Mouse (Mus musculus): ENCODE data around the gene Barhl2. TPM values are rescaled to one million over a fixed set of nuclear protein-coding genes. Genes with fewer than 3 reads are reported as not detected.
A peak's percentile ranks its signal among the peaks of the same experiment; 100 is the strongest.

Gene Barhl2
- polyA plus RNA-seq, 1 experiment from 2014 or later: 6.2 TPM

GRCm38 (mm10) chr5:106453181-106453885 is 4.6 kb downstream of the Barhl2 start:
- H3K9ac ChIP-seq: peak overlapping the region; percentile 59; the same call in 1 of the 2 replicates
- peak overlapping the region; percentile 38 for H3K4me3 ChIP-seq (replicated peaks)
- H3K4me2 ChIP-seq: peak overlapping the region; percentile 47
- peak; percentile 39 for ATAC-seq (ENCODE audit: low FRiP score)
- H3K27ac ChIP-seq: peak overlapping the region; percentile 80
- WGBS: under 1% methylated on average over 40 of the region's 45 CpGs
- H3K4me1 ChIP-seq: peaks cover 36% of the 10 kb centered on the region
- H3K36me3 ChIP-seq (replicated peaks): no peaks in the 10 kb centered on the region
- no peaks in the 10 kb centered on the region for H3K9me3 ChIP-seq
- H3K27me3 ChIP-seq: peaks cover 92% of the 10 kb centered on the region

DNA sequence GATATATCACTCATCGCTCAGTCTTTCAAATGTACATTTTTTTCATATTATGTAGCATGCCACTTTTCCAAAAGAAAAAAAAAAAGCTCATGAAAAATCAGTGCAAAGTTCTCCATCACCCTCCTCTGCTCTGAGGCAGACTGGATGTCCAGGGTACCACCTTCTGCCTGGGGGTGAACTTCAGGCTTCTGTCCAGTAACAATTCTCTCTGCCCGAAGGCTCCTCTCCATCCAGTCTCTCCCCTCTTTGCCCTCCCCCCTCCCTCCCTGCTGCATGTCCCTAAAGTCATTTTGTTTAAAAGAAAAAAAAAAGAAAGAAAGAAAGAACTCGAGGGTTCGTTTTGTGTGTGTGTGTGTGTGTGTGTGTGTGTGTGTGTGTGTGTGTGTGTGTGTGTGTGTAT is 5.3 kb downstream of the Barhl2 start:
- peaks cover 34% of the 10 kb centered on the region for H3K4me1 ChIP-seq
- peaks cover 93% of the 10 kb centered on the region for H3K27me3 ChIP-seq
- H3K9me3 ChIP-seq: no peaks in the 10 kb centered on the region
- H3K4me3 ChIP-seq (replicated peaks): peak overlapping the region; percentile 38
- peak overlapping the region; percentile 47; the same call in 1 of the 2 replicates for H3K4me2 ChIP-seq
- H3K36me3 ChIP-seq (replicated peaks): no peaks in the 10 kb centered on the region
- peak overlapping the region; percentile 80; the same call in 1 of the 2 replicates for H3K27ac ChIP-seq
- H3K9ac ChIP-seq: 0 out of 2 replicates have a peak overlapping the region, but pooled peaks have one; percentile 59
- WGBS: 7% methylated on average over 2 of the region's 4 CpGs
- no peak for ATAC-seq (ENCODE audit: low FRiP score)

DNA sequence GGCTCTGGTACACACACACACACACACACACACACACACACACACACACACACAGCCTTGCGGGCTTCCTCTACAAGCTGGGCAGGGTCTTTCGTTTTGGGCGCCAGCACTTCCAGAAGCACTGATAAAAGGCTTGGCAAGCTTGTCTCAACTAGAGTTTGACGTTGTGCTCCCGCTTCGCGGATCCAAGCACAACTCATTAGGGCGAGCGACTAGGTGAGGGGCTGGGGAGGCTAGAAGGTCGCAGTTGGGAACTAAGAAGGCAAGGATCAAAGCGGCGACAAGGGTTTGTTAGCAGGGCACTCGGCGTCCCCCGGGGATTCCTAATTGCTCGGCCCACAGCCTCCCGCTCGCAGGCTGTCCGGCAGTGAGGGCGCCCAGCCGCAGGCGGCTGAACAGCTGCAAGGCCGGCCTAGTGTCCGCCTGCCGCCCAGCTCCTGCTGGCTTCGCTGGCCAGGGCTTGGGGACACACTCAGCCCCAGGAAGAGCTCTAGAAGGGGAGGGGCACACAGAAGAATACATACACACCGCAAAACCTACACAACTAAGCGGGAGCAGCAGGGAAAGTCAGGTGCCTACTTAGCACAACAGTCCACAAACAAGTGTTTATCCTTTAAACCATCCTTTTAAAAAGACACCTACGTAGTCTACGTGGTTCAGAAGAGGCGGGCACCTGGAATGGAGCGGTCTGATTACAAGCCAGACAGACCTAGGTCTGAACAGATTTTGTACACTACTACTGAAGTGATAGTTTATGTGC is 6.1 kb downstream of the Barhl2 start:
- peak overlapping the region; percentile 53 for H3K9ac ChIP-seq
- H3K4me1 ChIP-seq: peaks cover 29% of the 10 kb centered on the region
- peak overlapping the region; percentile 33 for H3K4me3 ChIP-seq (replicated peaks)
- H3K27ac ChIP-seq: peak overlapping the region; percentile 75; the same call in 1 of the 2 replicates
- ATAC-seq (ENCODE audit: low FRiP score): peak; percentile 25; the same call in 1 of the 2 replicates
- peaks cover 93% of the 10 kb centered on the region for H3K27me3 ChIP-seq
- peak overlapping the region; percentile 44 for H3K4me2 ChIP-seq
- no peaks in the 10 kb centered on the region for H3K9me3 ChIP-seq
- under 1% methylated on average over 32 of the region's 32 CpGs for WGBS
- no peaks in the 10 kb centered on the region for H3K36me3 ChIP-seq (replicated peaks)

DNA sequence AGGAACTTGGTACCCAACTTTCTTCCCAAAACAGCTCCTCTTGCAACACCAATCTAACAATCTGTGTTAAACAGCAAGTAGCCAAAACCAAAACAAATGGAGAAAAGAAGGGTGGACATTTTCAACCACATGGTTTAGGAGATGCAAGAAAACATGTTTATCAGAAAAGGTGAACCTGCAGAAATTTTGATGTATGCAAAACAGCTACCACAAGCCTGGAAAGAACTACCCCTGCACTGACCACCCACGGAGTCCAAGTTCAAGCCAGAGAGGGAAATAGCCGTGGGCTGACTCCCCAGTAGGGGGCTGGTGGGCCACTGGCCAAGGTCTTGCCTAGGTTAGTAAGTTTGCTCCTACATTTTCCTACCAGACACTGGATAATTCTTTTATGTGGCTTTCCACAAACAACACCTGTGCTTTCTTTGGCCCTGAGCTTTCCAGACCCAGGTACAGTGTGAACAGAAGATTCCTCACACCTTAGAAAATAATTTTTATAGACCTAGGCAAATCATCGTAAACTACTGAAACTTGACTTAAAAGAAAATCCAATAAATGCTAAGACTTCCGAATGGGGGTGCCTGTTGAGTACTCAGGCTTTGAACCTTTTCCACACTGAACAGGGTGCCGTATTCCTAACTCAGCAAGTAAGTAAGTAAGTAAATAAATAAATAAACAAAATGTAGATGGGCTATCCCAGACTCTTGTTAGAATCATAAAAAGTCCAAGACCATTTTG is 7.4 kb downstream of the Barhl2 start:
- no peak overlapping the region for H3K9ac ChIP-seq
- 12% methylated on average over 5 of the region's 5 CpGs for WGBS

GRCm38 (mm10) chr5:106449720-106450425 is 8.1 kb downstream of the Barhl2 start:
- WGBS: 10% methylated on average over 4 of the region's 4 CpGs
- no peaks in the 10 kb centered on the region for H3K36me3 ChIP-seq (replicated peaks)
- H3K4me2 ChIP-seq: peak overlapping the region; percentile 44
- no peak overlapping the region; the same call in 1 of the 2 replicates for H3K4me3 ChIP-seq (replicated peaks)
- peaks cover 37% of the 10 kb centered on the region for H3K4me1 ChIP-seq
- no peak for ATAC-seq (ENCODE audit: low FRiP score)
- 0 out of 2 replicates have a peak overlapping the region, but pooled peaks have one; percentile 5 for H3K27ac ChIP-seq
- H3K27me3 ChIP-seq: peaks cover 95% of the 10 kb centered on the region
- no peak overlapping the region for H3K9ac ChIP-seq
- H3K9me3 ChIP-seq: no peaks in the 10 kb centered on the region

More for the DNA sequence above, 7.4 kb downstream of the Barhl2 start:
- Histone ChIP-seq H3K4me3 (replicated peaks) (no peak overlapping the region; the same call in 1 of the 2 replicates), H3K27ac (0 out of 2 replicates have a peak overlapping the region, but pooled peaks have one; percentile 5), H3K27me3 (peaks cover 96% of the 10 kb centered on the region), H3K36me3 (replicated peaks) (no peaks in the 10 kb centered on the region), H3K9me3 (no peaks in the 10 kb centered on the region), H3K4me2 (peak overlapping the region; percentile 44), H3K4me1 (peaks cover 37% of the 10 kb centered on the region)
- ATAC-seq (ENCODE audit: low FRiP score): no peak

GRCm38 (mm10) chr5:106448798-106449125 is 9.2 kb downstream of the Barhl2 start:
- 2% methylated on average over 6 of the region's 6 CpGs for WGBS
- Histone ChIP-seq H3K4me1 (peaks cover 35% of the 10 kb centered on the region), H3K36me3 (replicated peaks) (no peaks in the 10 kb centered on the region), H3K9ac (no peak overlapping the region), H3K27ac (peak overlapping the region; percentile 36; the same call in 1 of the 2 replicates), H3K4me2 (peak overlapping the region; percentile 29), H3K27me3 (peaks cover 92% of the 10 kb centered on the region), H3K4me3 (replicated peaks) (peak overlapping the region; percentile 9), H3K9me3 (no peaks in the 10 kb centered on the region)
- ATAC-seq (ENCODE audit: low FRiP score): no peak

DNA sequence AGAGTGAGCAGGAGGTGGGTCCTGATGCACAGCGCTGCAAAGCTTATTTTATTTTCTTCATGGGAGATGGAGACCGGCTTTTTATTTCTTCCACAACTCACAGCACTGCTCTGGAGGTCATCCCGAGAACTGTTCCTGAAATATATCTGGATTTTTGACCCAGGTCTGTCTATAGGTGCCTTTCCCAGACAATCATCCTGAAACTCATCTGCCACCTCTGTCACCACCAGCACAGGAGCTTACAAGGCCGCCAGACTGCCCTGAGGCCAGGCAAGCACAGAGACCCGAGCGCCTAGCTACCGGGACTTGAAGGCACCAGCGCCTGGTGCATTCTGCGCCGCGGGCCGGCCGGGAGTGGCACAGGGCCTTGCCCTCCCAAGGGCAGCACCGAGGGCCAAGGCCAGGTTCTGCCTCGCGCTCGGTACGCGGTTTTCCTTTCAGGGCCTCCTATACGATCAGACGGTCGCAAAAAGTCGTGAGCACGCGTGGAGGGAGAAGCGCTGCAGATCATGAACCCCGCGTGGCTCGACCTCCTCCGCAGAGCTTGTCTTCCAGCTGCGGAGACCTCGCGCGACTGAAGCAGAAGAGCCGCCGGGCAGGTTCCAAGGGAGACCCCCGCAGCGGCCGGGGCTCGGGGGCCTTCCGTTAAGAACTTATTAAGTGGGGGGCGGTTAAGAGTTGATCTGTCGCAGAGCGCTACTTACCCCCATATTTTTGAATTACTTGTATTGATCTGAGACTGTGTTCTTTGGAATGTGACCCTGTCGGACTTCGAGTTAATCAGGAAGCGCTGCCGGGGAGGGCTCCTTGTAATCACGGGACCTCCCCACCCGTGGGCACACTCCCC is 9.8 kb downstream of the Barhl2 start:
- no peak for ATAC-seq (ENCODE audit: low FRiP score)
- Histone ChIP-seq H3K36me3 (replicated peaks) (no peaks in the 10 kb centered on the region), H3K4me1 (peaks cover 29% of the 10 kb centered on the region), H3K9ac (peak overlapping the region; percentile 29), H3K27me3 (peaks cover 88% of the 10 kb centered on the region), H3K4me3 (replicated peaks) (peak overlapping the region; percentile 9), H3K9me3 (no peaks in the 10 kb centered on the region), H3K4me2 (peak overlapping the region; percentile 29), H3K27ac (peak overlapping the region; percentile 42; the same call in 1 of the 2 replicates)
- WGBS: 2% methylated on average over 50 of the region's 50 CpGs

DNA sequence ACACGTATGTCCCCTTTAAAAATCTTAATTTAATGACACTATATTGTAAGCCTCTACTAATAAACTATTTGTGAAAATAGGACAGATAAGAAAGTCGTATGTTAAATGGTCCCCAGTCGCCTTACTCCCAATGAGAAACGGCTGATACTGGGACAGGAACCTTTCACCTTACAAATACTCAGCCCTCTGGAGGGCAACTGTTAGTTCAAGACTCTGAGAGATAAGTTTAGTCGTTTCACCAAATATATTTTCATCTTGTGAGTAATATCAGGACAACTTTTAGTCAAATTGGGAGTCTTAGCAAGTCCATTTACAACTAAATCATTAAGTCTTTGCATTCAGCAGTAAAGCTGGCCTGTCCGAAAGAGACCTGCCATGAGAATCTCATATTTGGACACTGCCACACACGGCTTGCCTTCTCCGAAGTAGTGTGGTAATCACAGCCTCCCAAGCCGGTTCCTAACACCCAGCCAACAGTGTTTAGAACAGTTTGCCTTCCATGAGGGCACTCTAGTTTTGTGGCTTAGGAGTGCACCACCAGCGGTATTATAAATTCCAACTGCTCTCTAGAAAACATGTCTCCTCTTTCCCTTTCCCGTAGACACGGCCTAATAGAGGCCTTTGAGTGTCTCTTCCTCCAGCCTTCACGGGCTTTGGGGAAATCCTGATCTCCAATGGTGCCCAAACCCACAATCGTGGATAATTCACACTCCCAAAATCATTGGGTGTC is 10.7 kb downstream of the Barhl2 start:
- Histone ChIP-seq H3K4me2 (no peak overlapping the region), H3K27me3 (peaks cover 81% of the 10 kb centered on the region), H3K4me3 (replicated peaks) (no peak overlapping the region), H3K9ac (no peak overlapping the region), H3K9me3 (no peaks in the 10 kb centered on the region), H3K4me1 (peaks cover 27% of the 10 kb centered on the region), H3K36me3 (replicated peaks) (no peaks in the 10 kb centered on the region), H3K27ac (no peak overlapping the region)
- WGBS: 21% methylated on average over 14 of the region's 14 CpGs
- ATAC-seq (ENCODE audit: low FRiP score): no peak

- Histone ChIP-seq H3K9ac (no peak overlapping the region), H3K9me3 (no peaks in the 10 kb centered on the region), H3K4me3 (replicated peaks) (no peak overlapping the region), H3K27ac (0 out of 2 replicates have a peak overlapping the region, but pooled peaks have one; percentile 0), H3K27me3 (peaks cover 75% of the 10 kb centered on the region), H3K4me1 (peaks cover 22% of the 10 kb centered on the region), H3K36me3 (replicated peaks) (no peaks in the 10 kb centered on the region), H3K4me2 (no peak overlapping the region)
- ATAC-seq (ENCODE audit: low FRiP score): peak; percentile 89
- WGBS: 2% methylated on average over 8 of the region's 8 CpGs
These were observed 11.4 kb downstream of the Barhl2 start for GRCm38 (mm10) chr5:106446593-106446992.

GRCm38 (mm10) chr5:106445681-106446080 is 12.3 kb downstream of the Barhl2 start:
- H3K4me2 ChIP-seq: no peak overlapping the region
- peaks cover 66% of the 10 kb centered on the region for H3K27me3 ChIP-seq
- H3K36me3 ChIP-seq (replicated peaks): no peaks in the 10 kb centered on the region
- WGBS: 83% methylated on average over 3 of the region's 3 CpGs
- no peak overlapping the region for H3K27ac ChIP-seq
- no peaks in the 10 kb centered on the region for H3K9me3 ChIP-seq
- no peak overlapping the region for H3K9ac ChIP-seq
- no peak overlapping the region for H3K4me3 ChIP-seq (replicated peaks)
- H3K4me1 ChIP-seq: peaks cover 19% of the 10 kb centered on the region
- ATAC-seq (ENCODE audit: low FRiP score): no peak
